Mouse (Mus musculus) spleen, adult 2 months (tissue): Measurements from ENCODE around the gene Clybl. TPM values are rescaled to one million over a fixed set of nuclear protein-coding genes. Genes with fewer than 3 reads are reported as not detected.

Source experiments
- DNase-seq, 2 experiments: peaks; one replicate each; pipeline versions ENCODE4 v3.0.0 to v3.0.0-alpha.2; 2012 to 2021; ENCODE audit warnings: low spot score in 2 of 2, low read depth in 1 of 2
- H3K27ac ChIP-seq: fragments of 200-500 bp; 2 replicates; pipeline ENCODE4 v1.5.1; 2012; ENCODE audit warnings: low read length, inconsistent platforms; ENCODE audit not compliant: insufficient read depth
- H3K27me3 ChIP-seq: fragments of 200-500 bp; 2 replicates; pipeline ENCODE4 v1.6.1; 2012; ENCODE audit warnings: mild to moderate bottlenecking, moderate library complexity, low read length, inconsistent platforms; ENCODE audit not compliant: control insufficient read depth, insufficient read depth
- H3K36me3 ChIP-seq: fragments of 200-500 bp; 2 replicates; pipeline ENCODE4 v1.6.1; 2012; ENCODE audit warnings: mild to moderate bottlenecking, low read length, inconsistent platforms; ENCODE audit not compliant: control insufficient read depth, insufficient read depth
- H3K4me1 ChIP-seq: fragments of 200-500 bp; 2 replicates; pipeline ENCODE4 v1.6.1; 2011; ENCODE audit warnings: inconsistent platforms; ENCODE audit not compliant: control insufficient read depth, insufficient read depth, insufficient read length
- H3K4me3 ChIP-seq: fragments of 200-500 bp; 2 replicates; pipeline ENCODE4 v1.5.1; 2011; ENCODE audit warnings: mild to moderate bottlenecking, inconsistent platforms; ENCODE audit not compliant: insufficient read depth, insufficient read length; ENCODE audit errors: extremely low read depth
- CTCF ChIP-seq: fragments of 200-500 bp; IDR thresholded peaks from 2 replicates; pipeline ENCODE4 v1.5.1; 2011; ENCODE audit warnings: mild to moderate bottlenecking, inconsistent platforms; ENCODE audit not compliant: insufficient read depth, insufficient read length, insufficient replicate concordance; ENCODE audit errors: extremely low read depth
- POLR2A ChIP-seq: fragments of 200-500 bp; IDR thresholded peaks from 2 replicates; pipeline ENCODE4 v1.6.1; 2011; ENCODE audit warnings: low read depth, low read length, inconsistent platforms
- WGBS: fragments of 180-500 bp; shearing (Covaris S2); methylation state at CpG from one replicate; pipeline ENCODE4 v1.1.7; 2018; 5-methylcytosine and 5-hydroxymethylcytosine counted together
- polyA plus RNA-seq: library from polyadenylated mRNA; depleted of rRNA; stranded (reverse); fragments of >200 nt; gene quantifications from 2 replicates; pipeline ENCODE4 v1.2.3, GENCODE M21; 2012

The Clybl gene
- polyA plus RNA-seq, 1 experiment = 2.1 TPM

GRCm38 (mm10) chr14:122297386-122298109, 116.0 kb downstream of the Clybl start:
- Histone ChIP-seq H3K36me3 (no peaks in the 10 kb centered on the region), H3K27ac (no peak overlapping the region), H3K27me3 (no peaks in the 10 kb centered on the region), H3K4me3 (no peak overlapping the region), H3K4me1 (no peaks in the 10 kb centered on the region)
- 92% methylated on average over 11 of the region's 11 CpGs for WGBS
- TF ChIP-seq POLR2A (no peak), CTCF (no peak)
- DNase-seq = no peak

DNA sequence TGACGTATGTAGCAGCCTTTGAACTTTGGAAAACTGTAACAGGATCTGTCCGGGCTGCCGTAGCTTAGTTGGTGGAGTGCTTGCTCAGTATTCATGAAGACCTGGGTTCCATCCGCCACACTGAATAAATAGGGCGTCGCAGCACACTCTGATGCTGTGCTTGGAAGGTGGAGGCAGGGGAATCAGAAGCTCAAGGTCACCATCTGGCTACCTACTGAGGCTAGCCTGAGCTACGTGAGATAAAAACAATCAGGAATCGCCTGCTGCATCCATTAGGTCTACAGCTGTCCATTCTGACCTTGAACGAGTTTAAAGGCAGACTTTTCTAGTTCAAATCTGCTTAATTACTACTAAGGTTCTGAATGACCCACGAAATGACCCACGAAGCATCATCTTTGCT, 118.8 kb downstream of the Clybl start:
- TF ChIP-seq CTCF (no peak), POLR2A (no peak)
- no peak for DNase-seq
- 92% methylated on average over 11 of the region's 11 CpGs for WGBS
- Histone ChIP-seq H3K4me1 (no peaks in the 10 kb centered on the region), H3K27ac (no peak overlapping the region), H3K36me3 (no peaks in the 10 kb centered on the region), H3K4me3 (no peak overlapping the region), H3K27me3 (no peaks in the 10 kb centered on the region)

DNA sequence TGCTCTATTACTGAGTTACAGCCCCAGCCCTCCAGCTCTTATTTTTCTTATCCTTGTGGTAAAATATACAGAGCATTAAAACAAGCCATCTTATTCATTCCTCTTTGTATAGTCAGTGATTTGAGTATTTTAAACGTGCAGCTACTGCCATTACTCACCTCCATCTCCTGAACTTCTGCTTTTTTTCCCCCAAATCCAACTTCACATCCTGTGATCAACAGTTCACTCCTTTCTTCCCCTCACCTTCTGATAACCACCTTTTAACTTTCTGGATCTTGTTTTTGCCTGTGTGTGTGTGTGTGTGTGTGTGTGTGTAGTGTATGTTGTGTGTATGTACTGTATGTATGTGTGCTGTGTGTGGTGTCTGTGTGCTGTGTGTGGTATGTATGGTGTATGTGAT, 122.3 kb downstream of the Clybl start:
- Histone ChIP-seq H3K4me3 (no peak overlapping the region), H3K27ac (no peak overlapping the region), H3K27me3 (no peaks in the 10 kb centered on the region), H3K4me1 (no peaks in the 10 kb centered on the region), H3K36me3 (no peaks in the 10 kb centered on the region)
- TF ChIP-seq POLR2A (no peak), CTCF (no peak)
- no peak for DNase-seq
- WGBS = 0% methylated on average over 1 of the region's 1 CpGs

DNA sequence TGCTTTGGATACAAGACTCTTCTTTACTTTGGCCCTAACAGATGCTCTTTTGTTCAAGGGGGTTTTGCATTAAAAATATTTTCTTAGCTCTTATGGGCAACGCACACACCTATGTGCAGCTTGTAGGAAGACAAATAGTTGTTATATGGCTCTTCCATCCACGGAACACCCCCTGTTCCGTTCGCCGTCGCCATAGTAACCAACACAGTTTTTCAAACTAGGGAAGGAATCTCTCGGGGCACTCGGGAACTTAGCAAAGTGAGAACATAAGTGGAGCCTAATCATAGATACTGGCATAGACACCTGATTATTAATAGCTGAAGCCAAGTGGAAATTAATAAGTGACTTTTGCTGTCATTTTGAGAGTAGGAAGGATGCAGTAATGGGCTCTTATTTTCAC, 123.6 kb downstream of the Clybl start:
- Histone ChIP-seq H3K4me1 (no peaks in the 10 kb centered on the region), H3K36me3 (no peaks in the 10 kb centered on the region), H3K27ac (no peak overlapping the region), H3K27me3 (no peaks in the 10 kb centered on the region), H3K4me3 (no peak overlapping the region)
- TF ChIP-seq CTCF (no peak), POLR2A (no peak)
- WGBS = 91% methylated on average over 8 of the region's 8 CpGs
- no peak for DNase-seq

- WGBS = 91% methylated on average over 6 of the region's 6 CpGs
Observed at GRCm38 (mm10) chr14:122312415-122312814, 130.9 kb downstream of the Clybl start.

GRCm38 (mm10) chr14:122313328-122313727, 131.8 kb downstream of the Clybl start:
- DNase-seq = no peak
- Histone ChIP-seq H3K36me3 (no peaks in the 10 kb centered on the region), H3K27ac (no peak overlapping the region), H3K27me3 (no peaks in the 10 kb centered on the region), H3K4me3 (no peak overlapping the region), H3K4me1 (no peaks in the 10 kb centered on the region)
- 90% methylated on average over 4 of the region's 4 CpGs for WGBS
- no peak for TF ChIP-seq POLR2A
- TF ChIP-seq CTCF = no peak

More at GRCm38 (mm10) chr14:122312415-122312814, 130.9 kb downstream of the Clybl start:
- no peak for DNase-seq
- Histone ChIP-seq H3K4me1 (no peaks in the 10 kb centered on the region), H3K27ac (no peak overlapping the region), H3K36me3 (no peaks in the 10 kb centered on the region), H3K27me3 (no peaks in the 10 kb centered on the region), H3K4me3 (no peak overlapping the region)
- no peak for TF ChIP-seq POLR2A
- no peak for TF ChIP-seq CTCF

- Histone ChIP-seq H3K4me1 (no peaks in the 10 kb centered on the region), H3K27ac (no peak overlapping the region), H3K36me3 (no peaks in the 10 kb centered on the region), H3K4me3 (no peak overlapping the region), H3K27me3 (no peaks in the 10 kb centered on the region)
- no peak for TF ChIP-seq POLR2A
- TF ChIP-seq CTCF = no peak
- DNase-seq = no peak
- 95% methylated on average over 12 of the region's 12 CpGs for whole genome bisulfite sequencing
Observed at GRCm38 (mm10) chr14:122315743-122316142, 134.2 kb downstream of the Clybl start.
